Mouse (Mus musculus) adrenal gland, postnatal 10 days (tissue): ENCODE results near the gene Hesx1. TPM values are rescaled to one million over a fixed set of nuclear protein-coding genes. Genes with fewer than 3 reads are reported as not detected.
A peak's percentile ranks its signal among the peaks of the same experiment; 100 is the strongest.
"Not testable (repeated sequence)": the region's sequence is repeated elsewhere in the genome, so short reads cannot be mapped to it uniquely, and the experiment has no call there.

Experiments used
- DNase-seq: peaks from one replicate; pipeline ENCODE4 v3.0.0; 2021; ENCODE audit warnings: mixed read lengths
- long read RNA-seq, 2 experiments: library from polyadenylated mRNA; stranded (forward); transcript quantifications; one replicate each; pipeline ENCODE4 v2.0.0; 2021
- total RNA-seq, 2 experiments: library from RNA; stranded (reverse); gene quantifications; 2 replicates each; pipeline ENCODE4 v1.2.3; 2021

Hesx1 gene
- under 1 TPM in 1 of 2 experiments, not detected in 1; 0.36 TPM for total RNA-seq
- long read RNA-seq, experiment 1: 0 reads
- long read RNA-seq, experiment 2: 0 reads

DNA sequence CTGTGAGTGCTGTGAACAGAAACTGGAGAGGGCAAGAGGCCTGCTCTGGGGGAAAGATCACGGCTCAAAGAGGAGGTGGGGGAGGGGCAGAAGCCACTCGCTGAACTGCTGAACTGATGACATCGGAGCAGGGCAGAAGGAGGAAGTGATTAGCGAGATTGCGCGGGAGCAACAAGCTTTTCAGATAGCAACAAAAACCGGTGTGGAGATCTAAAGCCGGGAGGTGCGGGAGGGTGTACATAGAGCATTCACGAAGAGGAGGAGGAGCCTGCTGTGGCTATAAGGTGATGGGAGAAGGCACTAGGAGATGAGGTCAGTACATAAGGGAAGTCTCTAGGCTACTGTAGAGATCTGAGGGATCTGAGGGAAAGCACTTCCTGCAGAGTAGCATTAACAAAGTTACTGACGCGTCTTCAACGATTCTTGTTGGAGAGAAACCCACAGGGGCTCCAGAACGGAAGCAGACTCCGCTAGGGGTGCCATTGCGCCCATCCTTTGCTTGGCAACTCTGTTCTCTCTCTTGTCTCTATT, at the start of gene Hesx1:
Gene Hesx1 (plus strand): TSS at position 206 of the 531 bp plus-strand sequence.
- DNase-seq: peak; percentile 71

DNA sequence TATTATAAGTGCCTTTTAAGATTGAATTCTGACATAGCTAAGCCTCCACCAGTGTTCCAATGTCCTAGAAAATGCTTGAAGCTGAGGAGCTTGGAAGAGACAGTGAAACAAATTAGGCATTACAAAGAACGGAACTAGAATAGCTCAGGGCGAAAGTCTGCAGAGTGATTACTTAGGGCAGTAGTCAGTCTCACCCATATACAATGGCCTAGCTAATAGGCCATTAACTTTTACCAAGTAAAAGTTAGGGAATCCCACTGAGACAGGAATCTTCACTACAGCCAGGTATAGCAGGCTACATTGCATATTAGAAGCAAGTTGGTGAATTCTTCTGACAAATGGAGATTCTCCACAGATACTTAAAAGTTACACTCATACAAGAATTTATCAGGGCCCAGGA, 38.1 kb upstream of the Hesx1 start:
- DNase-seq: not testable (repeated sequence)

DNA sequence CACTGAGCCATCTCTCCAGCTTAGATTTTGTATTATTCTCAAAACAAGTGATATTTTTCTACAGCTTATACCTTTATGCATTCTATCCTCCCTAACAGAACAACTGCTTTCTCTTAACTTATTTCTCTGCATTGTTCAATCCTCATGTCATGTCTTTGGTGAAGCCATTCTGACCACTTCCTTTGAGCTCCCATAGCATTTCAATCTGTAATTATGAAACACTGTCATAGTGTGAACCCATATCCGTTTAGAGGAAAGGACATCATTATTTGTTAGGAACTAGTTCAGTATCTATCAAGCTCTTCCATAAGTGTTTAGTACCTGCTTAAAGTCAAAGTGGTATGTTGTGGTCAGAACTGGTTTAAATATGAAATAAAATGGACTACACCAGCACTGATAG, 33.7 kb upstream of the Hesx1 start:
- DNase-seq: no peak

GRCm38 (mm10) chr14:26969164-26969563, 25.1 kb upstream of the Hesx1 start:
- no peak for DNase-seq

GRCm38 (mm10) chr14:26969856-26970407, 24.3 kb upstream of the Hesx1 start:
- peak; percentile 60 for DNase-seq

- DNase-seq: peak; percentile 100
Observed at GRCm38 (mm10) chr14:26970439-26970932, 23.7 kb upstream of the Hesx1 start.

DNA sequence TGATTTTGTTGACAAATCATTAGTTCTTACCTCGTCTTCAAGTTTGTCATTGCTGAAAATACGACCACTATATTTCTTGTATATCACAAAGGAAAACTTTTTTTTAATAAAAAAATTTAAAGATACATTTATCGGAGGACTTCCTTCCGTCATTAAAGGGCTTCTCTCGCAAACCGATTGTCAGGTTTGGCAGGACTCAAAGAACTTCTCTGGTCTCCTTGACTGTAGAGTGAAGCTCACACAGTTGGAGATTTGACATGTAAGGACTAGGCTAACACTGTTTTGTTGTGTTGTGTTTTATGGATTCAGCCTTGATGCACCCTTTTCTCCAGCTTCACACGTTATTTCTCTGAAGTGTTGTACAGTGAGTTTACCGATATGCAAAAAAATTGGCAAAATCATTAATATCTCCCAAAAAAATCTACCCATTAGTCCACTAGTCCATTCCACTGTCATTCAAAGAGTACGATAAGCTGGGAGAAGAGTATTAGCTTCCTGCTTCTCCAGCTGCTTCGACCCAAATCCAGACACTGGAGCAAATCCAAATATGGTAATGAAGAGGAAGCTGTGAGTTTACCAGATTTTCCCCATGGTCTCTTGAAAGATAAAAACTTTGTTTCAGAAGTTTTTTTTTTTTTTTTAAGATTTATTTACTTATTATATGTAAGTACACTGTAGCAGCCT, 23.0 kb upstream of the Hesx1 start, which contains the start of gene Appl1:
Gene Appl1 (minus strand): TSS at position 127 of the 684 bp plus-strand sequence.
- no peak for DNase-seq

DNA sequence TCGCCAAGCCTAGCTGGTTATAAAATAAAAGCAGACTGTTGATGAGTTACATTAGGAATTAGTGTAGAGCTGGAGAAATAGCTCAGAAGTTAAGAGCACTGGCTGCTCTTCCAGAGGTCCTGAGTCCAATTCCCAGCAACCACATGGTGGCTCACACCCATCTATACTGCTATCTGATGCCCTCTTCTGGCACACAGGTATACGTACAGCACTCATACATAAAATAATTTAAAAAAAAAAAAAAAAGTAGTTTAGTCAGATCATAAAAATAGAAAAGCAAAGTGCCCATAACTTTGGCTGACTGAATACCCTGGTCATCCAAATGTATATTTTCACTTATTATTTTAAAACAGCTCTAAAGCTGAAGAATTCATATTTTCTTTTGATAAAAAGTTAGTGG, 21.1 kb upstream of the Hesx1 start:
- no peak for DNase-seq

GRCm38 (mm10) chr14:26975490-26975889, 18.7 kb upstream of the Hesx1 start:
- DNase-seq: peak; percentile 52

DNA sequence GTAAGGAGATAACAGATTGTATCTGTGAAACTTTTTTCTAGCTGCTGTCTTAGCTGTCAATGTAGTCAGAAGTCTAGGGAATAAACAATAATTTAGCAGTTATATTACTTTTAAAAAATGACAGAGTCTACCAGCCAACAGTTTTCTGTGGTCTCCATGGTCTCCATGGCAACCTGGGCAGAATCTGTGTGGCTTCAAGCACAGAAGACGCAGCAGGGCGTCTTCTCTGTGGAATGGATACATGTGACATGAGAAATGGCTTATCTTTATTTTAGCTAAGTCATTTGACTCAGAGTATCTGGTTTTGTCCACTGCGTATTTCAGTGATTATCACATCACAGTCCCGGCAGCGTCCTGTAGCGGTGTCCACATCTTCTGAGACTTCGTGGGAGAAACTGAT, 18.0 kb upstream of the Hesx1 start:
- DNase-seq: no peak

DNA sequence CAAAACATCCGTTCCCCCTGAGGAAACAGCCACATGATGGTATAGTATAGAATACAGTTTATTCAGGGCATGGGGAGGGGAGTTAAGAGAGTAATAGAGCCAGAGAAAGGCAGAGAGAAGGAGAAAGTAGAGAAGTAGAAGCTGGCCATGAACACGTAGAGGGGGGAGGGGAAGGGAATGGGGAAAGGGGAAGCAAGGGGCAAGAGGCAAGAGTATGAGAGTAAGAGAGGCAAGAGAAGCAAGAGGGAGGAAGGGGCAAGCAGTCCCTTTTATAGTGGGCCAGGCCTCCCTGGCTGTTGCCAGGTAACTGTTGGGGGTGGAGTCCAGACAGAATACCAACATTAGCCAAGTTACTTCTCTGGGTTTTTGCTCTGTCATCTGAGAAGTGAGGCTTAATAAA, 16.7 kb upstream of the Hesx1 start:
- DNase-seq: no peak

DNA sequence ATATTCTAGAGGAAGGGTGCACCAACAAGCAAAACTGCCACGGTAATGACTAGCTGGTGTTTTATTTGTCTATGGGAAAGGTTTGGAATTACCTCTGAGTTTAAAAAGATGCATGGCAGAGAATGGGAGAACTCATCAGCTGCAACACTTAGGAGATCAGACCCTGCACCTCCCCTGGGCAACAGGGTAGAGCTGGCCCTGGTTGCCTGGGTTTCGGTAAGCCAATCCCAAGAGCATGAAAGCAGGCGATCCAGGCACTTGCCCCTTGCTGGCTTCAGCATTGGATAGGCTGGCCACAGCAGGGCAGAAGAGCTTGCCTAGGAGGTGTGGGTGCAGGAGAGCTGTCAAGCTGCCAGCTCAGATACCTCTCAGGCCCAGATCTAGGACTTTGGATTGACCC, 14.4 kb upstream of the Hesx1 start:
- no peak for DNase-seq

DNA sequence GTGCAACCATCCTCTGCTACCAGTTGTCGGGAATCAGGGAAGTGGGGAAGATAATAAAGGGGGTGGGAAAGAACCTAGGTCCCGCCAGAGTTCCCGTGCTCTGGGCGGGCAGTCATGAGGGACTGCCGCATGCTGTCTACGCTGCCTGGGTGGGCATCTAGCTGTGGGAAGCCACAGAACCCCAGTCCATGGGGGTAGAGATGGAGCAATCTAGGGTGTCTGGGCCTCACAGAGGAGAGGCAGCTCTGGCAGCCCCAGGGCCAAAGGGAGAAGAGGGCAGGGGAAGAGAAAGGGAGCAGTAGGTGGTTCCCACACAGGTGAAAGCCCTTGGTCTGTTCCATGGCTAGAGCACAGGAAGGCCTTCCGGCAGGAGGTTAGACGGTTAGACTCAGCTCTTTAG, 13.2 kb upstream of the Hesx1 start:
- DNase-seq: no peak

- no peak for DNase-seq
Observed at GRCm38 (mm10) chr14:26981494-26982149, 12.6 kb upstream of the Hesx1 start.

DNA sequence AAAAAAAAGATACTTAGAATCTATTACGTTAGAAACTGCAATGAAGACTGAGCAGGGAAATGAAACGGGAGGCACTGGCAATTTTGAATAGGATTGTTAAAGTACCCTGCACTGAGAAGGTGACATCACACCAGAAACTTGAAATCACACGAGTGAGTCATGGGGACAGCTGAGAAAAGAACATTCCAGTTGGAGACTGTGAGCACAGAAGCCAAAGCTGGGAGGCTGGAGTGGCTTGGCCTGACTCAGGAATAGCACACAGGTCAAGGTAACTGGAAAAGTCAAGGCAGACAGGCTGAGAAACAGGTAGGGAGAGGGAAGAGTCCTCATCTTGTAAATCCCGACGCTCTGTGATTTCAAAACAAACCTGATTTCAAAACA, 12.1 kb upstream of the Hesx1 start:
- DNase-seq: peak; percentile 35

DNA sequence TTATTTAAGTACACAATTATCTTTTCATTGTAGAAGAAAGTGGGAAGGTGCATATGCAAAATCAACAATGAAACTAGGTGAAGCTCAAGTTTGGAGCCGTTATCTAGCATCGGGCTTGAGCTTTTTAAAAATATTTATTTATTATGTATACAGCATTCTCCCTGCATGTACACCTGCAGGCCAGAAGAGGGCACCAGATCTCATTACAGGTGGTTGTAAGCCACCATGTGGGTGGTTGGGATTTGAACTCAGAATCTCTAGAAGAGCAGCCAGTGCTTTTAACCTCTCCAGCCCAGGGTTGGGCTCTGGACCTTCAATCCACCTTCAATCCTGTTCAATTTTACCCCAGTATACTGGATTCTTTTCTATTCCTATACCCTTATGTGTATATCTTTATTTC, 5.5 kb upstream of the Hesx1 start:
- no peak for DNase-seq

GRCm38 (mm10) chr14:26991622-26992021, 2.6 kb upstream of the Hesx1 start:
- DNase-seq: no peak

- no peak for DNase-seq
Observed at GRCm38 (mm10) chr14:26993427-26993826, 789 bp upstream of the Hesx1 start.

DNA sequence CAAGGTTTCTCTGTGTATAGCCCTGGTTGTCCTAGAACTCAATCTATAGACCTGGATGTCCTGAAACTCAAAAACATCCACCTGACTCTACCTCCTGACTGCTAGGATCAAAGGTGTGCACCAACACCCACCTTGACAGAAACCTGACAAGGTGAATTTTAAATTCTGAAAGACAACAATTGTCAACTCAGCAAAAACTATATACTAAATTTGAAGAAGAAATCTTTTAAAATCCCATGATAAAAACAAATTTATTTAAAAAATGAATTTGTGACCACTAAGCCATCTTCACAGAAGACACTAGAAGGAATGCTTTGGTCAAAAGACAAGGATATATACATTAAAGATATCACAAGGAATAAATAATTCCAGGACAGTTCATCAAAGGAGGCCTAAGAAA, 2.0 kb downstream of the Hesx1 start:
- DNase-seq: no peak

DNA sequence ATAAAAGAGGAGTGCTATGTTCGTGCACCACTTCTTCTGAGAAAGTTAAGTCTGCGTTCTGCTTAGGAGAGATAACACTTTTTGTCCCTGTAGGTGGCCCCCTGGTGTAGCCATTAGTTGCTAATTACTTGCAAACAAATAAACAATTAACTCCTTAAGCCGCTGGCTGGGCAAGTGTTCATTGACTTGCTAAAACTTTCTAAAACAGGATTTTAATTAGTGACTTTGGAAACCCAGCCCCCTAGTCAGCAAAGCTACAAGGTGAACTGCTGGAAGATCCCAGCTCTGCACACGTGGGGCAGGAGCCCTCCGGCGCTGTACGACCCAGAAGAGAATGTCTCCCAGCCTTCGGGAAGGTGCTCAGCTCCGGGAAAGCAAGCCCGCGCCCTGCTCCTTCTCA, 6.2 kb downstream of the Hesx1 start:
- DNase-seq: no peak

- DNase-seq: peak; percentile 46
Observed at GRCm38 (mm10) chr14:27004906-27005305, 10.7 kb downstream of the Hesx1 start.

GRCm38 (mm10) chr14:27005937-27006336, 11.7 kb downstream of the Hesx1 start:
- no peak for DNase-seq

GRCm38 (mm10) chr14:27011561-27011960, 17.3 kb downstream of the Hesx1 start:
- no peak for DNase-seq
